Mouse (Mus musculus) forebrain, embryonic 14.5 days (tissue): ENCODE measurements around the gene Eefsec. TPM values are rescaled to one million over a fixed set of nuclear protein-coding genes. Genes with fewer than 3 reads are reported as not detected.

Experiments used
- ATAC-seq: fragments of 200-750 bp; cut with Nextera tagmentation; 2 replicates; pipeline ENCODE4 v1.8.0; 2017; ENCODE audit warnings: mild to moderate bottlenecking, moderate library complexity
- DNase-seq: peaks from one replicate; pipeline ENCODE4 v3.0.0-alpha.2; 2015; ENCODE audit warnings: low spot score
- H3K27ac ChIP-seq: fragments of 300-500 bp; sonication (generic); 2 replicates; pipeline ENCODE4 v1.5.1; 2014; ENCODE audit warnings: low read depth, mild to moderate bottlenecking, control low read depth, low read length, moderate library complexity
- H3K27me3 ChIP-seq: fragments of 300-500 bp; sonication (generic); replicated peaks from 2 replicates; pipeline ENCODE4 v1.6.1; 2014; ENCODE audit warnings: low read length, control low read depth, mixed read lengths; ENCODE audit not compliant: control insufficient read depth, insufficient read depth
- H3K36me3 ChIP-seq: fragments of 300-500 bp; sonication (generic); 2 replicates; pipeline ENCODE4 v1.6.1; 2014; ENCODE audit warnings: low read length, control low read depth; ENCODE audit not compliant: control insufficient read depth, insufficient read depth
- H3K4me1 ChIP-seq: fragments of 300-500 bp; sonication (generic); 2 replicates; pipeline ENCODE4 v1.6.1; 2014; ENCODE audit warnings: antibody characterized with exemption, low read length, control low read depth; ENCODE audit not compliant: control insufficient read depth, insufficient read depth
- H3K4me2 ChIP-seq: fragments of 300-500 bp; sonication (generic); 2 replicates; pipeline ENCODE4 v1.6.1; 2014; ENCODE audit warnings: mild to moderate bottlenecking, control low read depth, low read length
- H3K4me3 ChIP-seq: fragments of 300-500 bp; sonication (generic); 2 replicates; pipeline ENCODE4 v1.5.1; 2014; ENCODE audit warnings: low read depth, low read length, control low read depth
- H3K9ac ChIP-seq: fragments of 300-500 bp; sonication (generic); 2 replicates; pipeline ENCODE4 v1.6.1; 2014; ENCODE audit warnings: mild to moderate bottlenecking, low read length, control low read depth, moderate library complexity
- H3K9me3 ChIP-seq: fragments of 300-500 bp; sonication (generic); replicated peaks from 2 replicates; pipeline ENCODE4 v1.6.1; 2016; ENCODE audit warnings: low read length, control low read depth, mixed read lengths; ENCODE audit not compliant: control insufficient read depth
- WGBS: fragments of 180-500 bp; shearing (Covaris S2); extraction: QIAGEN DNeasy Blood & Tissue Kit; methylation state at CpG from one replicate; pipeline ENCODE4 v1.1.7; 2014; 5-methylcytosine and 5-hydroxymethylcytosine counted together
- polyA plus RNA-seq: library from polyadenylated mRNA; unstranded; fragments of >200 nt; fragmentation: Nextera tagmentation; extraction: Ambion mirVana; gene quantifications from 2 replicates; pipeline ENCODE4 v1.2.1, GENCODE M21; 2014

Gene Eefsec
- polyA plus RNA-seq, 1 experiment from 2014 or later, result 33.1 TPM

DNA sequence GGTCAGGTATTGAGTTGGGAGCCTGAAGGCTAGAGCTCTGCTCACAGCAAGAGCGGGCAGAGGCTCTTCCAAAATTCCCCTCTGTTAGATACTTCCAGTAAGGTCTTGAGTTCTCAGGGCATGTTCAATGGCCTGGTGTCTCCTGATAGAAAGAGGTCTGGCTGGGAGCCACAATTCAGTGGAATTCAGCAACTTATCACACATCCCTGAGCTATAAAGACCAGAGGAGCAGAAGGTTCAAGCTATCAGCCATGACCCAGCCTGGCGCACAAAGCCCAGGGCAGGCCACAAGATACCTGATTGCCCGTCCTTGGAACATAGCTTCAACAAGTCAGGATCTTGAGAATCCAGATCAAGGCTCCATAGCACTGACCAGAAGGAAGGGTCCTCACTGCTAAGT, 105.2 kb downstream of the Eefsec start:
- no peak overlapping the region for H3K4me3 ChIP-seq
- no peak for ATAC-seq
- H3K36me3 ChIP-seq, result no peaks in the 10 kb centered on the region
- H3K4me1 ChIP-seq, result peaks cover 26% of the 10 kb centered on the region
- DNase-seq, result no peak
- H3K9ac ChIP-seq, result no peak overlapping the region
- no peak overlapping the region for H3K27ac ChIP-seq
- no peaks in the 10 kb centered on the region for H3K27me3 ChIP-seq
- no peaks in the 10 kb centered on the region for H3K9me3 ChIP-seq
- 92% methylated on average over 3 of the region's 3 CpGs for WGBS
- no peak overlapping the region for H3K4me2 ChIP-seq

DNA sequence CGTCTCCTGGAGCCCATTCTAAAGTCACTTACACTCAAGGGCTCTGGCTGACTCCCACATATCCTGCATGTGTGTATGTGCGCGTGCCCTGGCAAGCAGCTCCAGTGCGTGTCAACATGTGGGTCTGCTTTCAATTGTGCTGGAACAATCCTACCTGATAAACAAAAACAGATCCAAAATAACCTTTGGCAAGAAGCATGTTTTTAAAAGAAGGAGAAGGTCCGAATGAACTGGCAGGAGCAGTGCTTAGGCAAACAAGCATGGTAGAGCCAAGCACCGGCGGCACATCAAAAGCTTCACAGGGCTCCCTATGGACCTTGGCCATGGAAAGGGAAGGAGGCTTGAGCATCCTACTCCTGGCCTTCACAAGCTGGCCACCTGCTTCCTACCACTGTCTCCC, 105.6 kb downstream of the Eefsec start:
- 92% methylated on average over 7 of the region's 7 CpGs for WGBS
- no peak for ATAC-seq

GRCm38 (mm10) chr6:88329336-88329735, 117.0 kb downstream of the Eefsec start:
- no peak overlapping the region for H3K4me2 ChIP-seq
- no peak overlapping the region for H3K9ac ChIP-seq
- 0 out of 2 replicates have a peak, but pooled peaks cover 3% of the 10 kb centered on the region for H3K36me3 ChIP-seq
- ATAC-seq (no peak), DNase-seq (no peak)
- H3K4me1 ChIP-seq, result no peaks in the 10 kb centered on the region
- no peaks in the 10 kb centered on the region for H3K27me3 ChIP-seq
- no peak overlapping the region for H3K27ac ChIP-seq
- H3K9me3 ChIP-seq, result no peaks in the 10 kb centered on the region
- H3K4me3 ChIP-seq, result no peak overlapping the region

More for the DNA sequence above, 105.6 kb downstream of the Eefsec start:
- H3K36me3 ChIP-seq, result no peaks in the 10 kb centered on the region
- no peaks in the 10 kb centered on the region for H3K9me3 ChIP-seq
- DNase-seq, result no peak
- H3K27me3 ChIP-seq, result no peaks in the 10 kb centered on the region
- H3K4me3 ChIP-seq, result no peak overlapping the region
- H3K27ac ChIP-seq, result no peak overlapping the region
- no peak overlapping the region for H3K9ac ChIP-seq
- peaks cover 26% of the 10 kb centered on the region for H3K4me1 ChIP-seq
- H3K4me2 ChIP-seq, result no peak overlapping the region

DNA sequence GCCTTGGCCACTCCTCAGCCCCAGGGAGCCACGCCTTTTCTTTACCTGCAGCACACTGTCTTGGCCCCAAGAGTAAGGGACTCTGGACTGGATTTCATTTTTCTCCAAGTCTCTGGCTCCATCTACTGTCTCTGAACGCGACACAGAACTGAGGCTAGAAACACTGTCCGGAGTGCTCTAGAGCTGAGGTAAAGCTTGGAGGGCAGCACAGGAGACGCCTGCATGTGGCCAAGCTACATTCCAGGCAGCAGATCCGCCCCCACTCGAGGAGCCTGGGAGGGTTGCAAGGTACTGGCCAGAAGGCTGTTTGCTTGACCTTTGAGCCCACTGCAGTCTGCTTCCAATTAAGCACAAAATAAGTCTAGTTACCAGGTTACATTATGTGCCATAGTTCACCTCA, 124.5 kb downstream of the Eefsec start:
- Histone ChIP-seq H3K4me2 (no peak overlapping the region), H3K27me3 (no peaks in the 10 kb centered on the region), H3K9me3 (no peaks in the 10 kb centered on the region), H3K4me3 (no peak overlapping the region), H3K4me1 (no peaks in the 10 kb centered on the region), H3K27ac (no peak overlapping the region), H3K36me3 (no peaks in the 10 kb centered on the region), H3K9ac (no peak overlapping the region)
- DNase-seq (no peak), ATAC-seq (no peak)
- 58% methylated on average over 7 of the region's 7 CpGs for WGBS

DNA sequence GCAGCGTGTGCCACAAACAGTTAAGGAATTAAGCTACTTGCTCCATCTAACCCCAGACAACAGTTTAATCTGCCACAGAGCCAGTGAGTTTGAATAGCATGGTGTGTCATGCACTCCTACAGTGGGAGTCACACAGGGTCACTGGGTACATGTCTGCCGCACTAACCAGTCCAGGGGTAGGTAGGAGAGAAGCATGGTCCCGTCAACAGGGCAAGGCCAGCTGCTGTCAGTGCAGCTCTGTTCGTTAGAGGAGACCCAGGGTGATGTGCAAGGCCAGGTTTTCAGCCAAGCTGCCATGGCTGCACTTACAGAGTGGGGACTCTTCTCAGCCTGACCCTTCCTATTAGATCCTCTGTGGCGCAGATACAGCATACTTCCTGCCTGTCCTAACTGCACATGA, 125.1 kb downstream of the Eefsec start:
- H3K9me3 ChIP-seq, result no peaks in the 10 kb centered on the region
- no peak overlapping the region for H3K4me2 ChIP-seq
- DNase-seq (no peak), ATAC-seq (no peak)
- no peak overlapping the region for H3K4me3 ChIP-seq
- no peaks in the 10 kb centered on the region for H3K36me3 ChIP-seq
- H3K27me3 ChIP-seq, result no peaks in the 10 kb centered on the region
- no peaks in the 10 kb centered on the region for H3K4me1 ChIP-seq
- H3K27ac ChIP-seq, result no peak overlapping the region
- 74% methylated on average over 5 of the region's 5 CpGs for WGBS
- H3K9ac ChIP-seq, result no peak overlapping the region

GRCm38 (mm10) chr6:88319735-88320134, 126.6 kb downstream of the Eefsec start:
- Histone ChIP-seq H3K9me3 (no peaks in the 10 kb centered on the region), H3K4me3 (no peak overlapping the region), H3K9ac (no peak overlapping the region), H3K4me1 (no peaks in the 10 kb centered on the region), H3K27ac (no peak overlapping the region), H3K4me2 (no peak overlapping the region), H3K36me3 (no peaks in the 10 kb centered on the region), H3K27me3 (no peaks in the 10 kb centered on the region)
- 95% methylated on average over 1 of the region's 1 CpGs for WGBS
- ATAC-seq, result no peak
- DNase-seq, result no peak

GRCm38 (mm10) chr6:88315295-88315694, 131.0 kb downstream of the Eefsec start:
- 68% methylated on average over 2 of the region's 2 CpGs for WGBS
- Histone ChIP-seq H3K27me3 (no peaks in the 10 kb centered on the region), H3K4me2 (no peak overlapping the region), H3K27ac (no peak overlapping the region), H3K4me1 (no peaks in the 10 kb centered on the region), H3K4me3 (no peak overlapping the region), H3K36me3 (no peaks in the 10 kb centered on the region), H3K9ac (no peak overlapping the region), H3K9me3 (no peaks in the 10 kb centered on the region)
- DNase-seq (no peak), ATAC-seq (no peak)

- 61% methylated on average over 9 of the region's 9 CpGs for WGBS
- DNase-seq (no peak), ATAC-seq (no peak)
- Histone ChIP-seq H3K27ac (no peak overlapping the region), H3K9ac (no peak overlapping the region), H3K4me2 (no peak overlapping the region), H3K4me1 (no peaks in the 10 kb centered on the region), H3K9me3 (no peaks in the 10 kb centered on the region), H3K27me3 (no peaks in the 10 kb centered on the region), H3K36me3 (no peaks in the 10 kb centered on the region), H3K4me3 (no peak overlapping the region)
Measured at GRCm38 (mm10) chr6:88313937-88314336, 132.4 kb downstream of the Eefsec start.

GRCm38 (mm10) chr6:88311593-88311992, 134.7 kb downstream of the Eefsec start:
- H3K27ac ChIP-seq, result no peak overlapping the region
- ATAC-seq, result no peak
- H3K9me3 ChIP-seq, result no peaks in the 10 kb centered on the region
- H3K27me3 ChIP-seq, result no peaks in the 10 kb centered on the region
- no peaks in the 10 kb centered on the region for H3K36me3 ChIP-seq
- WGBS, result 81% methylated on average over 10 of the region's 10 CpGs
- no peak overlapping the region for H3K4me3 ChIP-seq
- no peaks in the 10 kb centered on the region for H3K4me1 ChIP-seq
- no peak overlapping the region for H3K4me2 ChIP-seq
- DNase-seq, result no peak
- H3K9ac ChIP-seq, result no peak overlapping the region
